8 mouse cellular contexts compared by ENCODE assay signal in genomic region chr13:48262451-48262969, GRCm38 (mm10). TPM values are rescaled to one million over a fixed set of nuclear protein-coding genes. Genes with fewer than 3 reads are reported as not detected.
DNase-seq lines count a peak whose midpoint lies in the region; ATAC-seq and TF ChIP-seq lines count a peak whose summit lies in the region.

No protein-coding gene starts in this region.

- intact Hi-C loops in gastrocnemius, adult 2 months (cut with DNase I): no loop called here

- no peak for TF ChIP-seq EP300 in liver, embryonic 14.5 days (IDR thresholded peaks at IDR 0.05; ENCODE audit: low read depth)

- peak overlapping the region; percentile 79 for H3K27ac ChIP-seq in gastrocnemius, adult 2 months
- no peak overlapping the region for H3K27ac ChIP-seq in cerebellum, adult 2 months (ENCODE audit: insufficient read depth, low read length)
- H3K27ac ChIP-seq in intestine, embryonic 16.5 days (ENCODE audit: low read length): peak overlapping the region; percentile 78; the same call in 1 of the 2 replicates
- no peak overlapping the region for H3K27ac ChIP-seq in liver, embryonic 14.5 days
- peak overlapping the region; percentile 98 for H3K27ac ChIP-seq in neural tube, embryonic 13.5 days (replicated peaks)

- H3K4me1 ChIP-seq in cerebellum, adult 2 months (ENCODE audit: control insufficient read depth, insufficient read depth, low read length): no peaks in the 10 kb centered on the region
- peaks cover 9% of the 10 kb centered on the region; the same call in 1 of the 2 replicates for H3K4me1 ChIP-seq in intestine, embryonic 16.5 days (ENCODE audit: control insufficient read depth, insufficient read depth, low read length)
- no peaks in the 10 kb centered on the region for H3K4me1 ChIP-seq in liver, embryonic 14.5 days (replicated peaks; ENCODE audit: control insufficient read depth in 2 of 2, insufficient read depth in 2 of 2, low read length in 1 of 2)
- peaks cover 32% of the 10 kb centered on the region for H3K4me1 ChIP-seq in neural tube, embryonic 13.5 days (replicated peaks)

- WGBS in cerebellum, adult 2 months: under 1% methylated on average over 25 of the region's 25 CpGs
- WGBS in intestine, embryonic 16.5 days: under 1% methylated on average over 25 of the region's 25 CpGs
- WGBS in liver, embryonic 14.5 days (ENCODE audit: insufficient replicate concordance): under 1% methylated on average over 25 of the region's 25 CpGs
- WGBS in neural tube, embryonic 13.5 days: 0% methylated on average over 23 of the region's 25 CpGs

- H3K27me3 ChIP-seq in cerebellum, adult 2 months (ENCODE audit: control insufficient read depth, insufficient read depth, low read length): no peaks in the 10 kb centered on the region; the same call in 1 of the 2 replicates
- peaks cover 2% of the 10 kb centered on the region; the same call in 1 of the 2 replicates for H3K27me3 ChIP-seq in intestine, embryonic 16.5 days (replicated peaks; ENCODE audit: control insufficient read depth, insufficient read depth, low read length)
- peaks cover 35% of the 10 kb centered on the region for H3K27me3 ChIP-seq in liver, embryonic 14.5 days (ENCODE audit: control insufficient read depth, insufficient read depth, low read length)
- no peaks in the 10 kb centered on the region for H3K27me3 ChIP-seq in neural tube, embryonic 13.5 days

- H3K9me3 ChIP-seq in intestine, embryonic 16.5 days (ENCODE audit: control insufficient read depth, low read length): no peaks in the 10 kb centered on the region
- no peaks in the 10 kb centered on the region for H3K9me3 ChIP-seq in liver, embryonic 14.5 days (ENCODE audit: control insufficient read depth, low read length)
- no peaks in the 10 kb centered on the region for H3K9me3 ChIP-seq in neural tube, embryonic 13.5 days

- ATAC-seq in intestine, embryonic 16.5 days: no peak
- no peak for ATAC-seq in liver, embryonic 14.5 days (ENCODE audit: insufficient read depth)
- ATAC-seq in neural tube, embryonic 13.5 days (ENCODE audit: low read depth): no peak
- ATAC-seq in inflammation-experienced regulatory T-cells, adult 6 months: no peak

- H3K36me3 ChIP-seq in intestine, embryonic 16.5 days (ENCODE audit: control insufficient read depth, insufficient read depth, low read length): no peaks in the 10 kb centered on the region
- H3K36me3 ChIP-seq in liver, embryonic 14.5 days (replicated peaks; ENCODE audit: control insufficient read depth, insufficient read depth, low read depth): no peaks in the 10 kb centered on the region
- no peaks in the 10 kb centered on the region for H3K36me3 ChIP-seq in neural tube, embryonic 13.5 days

- no peak for TF ChIP-seq POLR2A in cerebellum, adult 2 months (IDR thresholded peaks at IDR 0.05; ENCODE audit: borderline replicate concordance, insufficient read depth, low read length)

- H3K9ac ChIP-seq in intestine, embryonic 16.5 days (ENCODE audit: low read depth, low read length): peak overlapping the region; percentile 79
- no peak overlapping the region for H3K9ac ChIP-seq in liver, embryonic 14.5 days (replicated peaks)
- peak overlapping the region; percentile 100 for H3K9ac ChIP-seq in neural tube, embryonic 13.5 days

- TF ChIP-seq CTCF in gastrocnemius, adult 2 months (IDR thresholded peaks at IDR 0.05): no peak
- TF ChIP-seq CTCF in cerebellum, adult 2 months (IDR thresholded peaks at IDR 0.05; ENCODE audit: borderline replicate concordance, insufficient read depth, low read depth, low read length): no peak
- TF ChIP-seq CTCF in liver, embryonic 14.5 days (IDR thresholded peaks at IDR 0.05; ENCODE audit: low read depth): no peak

- H3K4me3 ChIP-seq in gastrocnemius, adult 2 months: peak overlapping the region; percentile 88
- H3K4me3 ChIP-seq in cerebellum, adult 2 months (replicated peaks; ENCODE audit: insufficient read depth, low read depth, low read length): peak overlapping the region; percentile 68
- peak overlapping the region; percentile 73 for H3K4me3 ChIP-seq in intestine, embryonic 16.5 days (ENCODE audit: low read length)
- peak overlapping the region in 1 of 2 experiments; percentile 50; a peak in 2 of 4 replicates for H3K4me3 ChIP-seq in liver, embryonic 14.5 days (ENCODE audit: insufficient read depth in 1 of 2, low read depth in 2 of 2, low read length in 2 of 2)
- H3K4me3 ChIP-seq in neural tube, embryonic 13.5 days: peak overlapping the region; percentile 80

- H3K4me2 ChIP-seq in intestine, embryonic 16.5 days (ENCODE audit: low read depth, low read length): peak overlapping the region; percentile 95
- peak overlapping the region; percentile 55 for H3K4me2 ChIP-seq in liver, embryonic 14.5 days (ENCODE audit: low read depth)
- peak overlapping the region; percentile 74 for H3K4me2 ChIP-seq in neural tube, embryonic 13.5 days

- DNase-seq in gastrocnemius, adult 2 months: peak; percentile 34
- DNase-seq in gastrocnemius, adult 18-20 months (ENCODE audit: low spot score): no peak
- peak; percentile 44 to 48 for DNase-seq in cerebellum, adult 2 months
- DNase-seq in forelimb bud, embryonic 11.5 days (ENCODE audit: low read depth, low spot score): peak; percentile 45
- DNase-seq in liver, embryonic 14.5 days (ENCODE audit: low read depth in 3 of 3, low spot score in 3 of 3): no peak

RNA-seq across cellular contexts. Expression of gene Id4, which starts 1.5 kb away (rescaled TPM):
- under 1 TPM; 0.59 to 0.70 TPM for total RNA-seq in gastrocnemius, adult 2 months (2021)
- total RNA-seq in gastrocnemius, adult 18-20 months (2021): under 1 TPM; 0.73 to 0.78 TPM
- 38.5 and 44.6 TPM in 2 replicates for polyA plus RNA-seq in cerebellum, adult 2 months (2012; rRNA removed)
- 2.9 and 3.1 TPM in 2 replicates for polyA plus RNA-seq in intestine, embryonic 16.5 days (2015; fragmentation: Nextera tagmentation; extraction: Ambion mirVana)
- polyA plus RNA-seq in liver, embryonic 14.5 days (2012; rRNA removed): 0.15 and 0.16 TPM in 2 replicates
- polyA plus RNA-seq in liver, embryonic 14.5 days (2014; fragmentation: Nextera tagmentation; extraction: Ambion mirVana): 0.10 and 0.13 TPM in 2 replicates
- 114 and 116 TPM in 2 replicates for polyA plus RNA-seq in neural tube, embryonic 13.5 days (2015; fragmentation: Nextera tagmentation; extraction: Ambion mirVana)
- not detected for polyA plus RNA-seq in inflammation-experienced regulatory T-cells, adult 6 months (2017; shearing (Covaris generic))

Comparison
In these comparisons a context has a peak if more than half of its experiments do, and no peak if none do; other contexts are left out.
1. DNase-seq: peak in gastrocnemius, adult 2 months (single experiment), cerebellum, adult 2 months (2 of 2) and forelimb bud, embryonic 11.5 days (single experiment); none in gastrocnemius, adult 18-20 months (single experiment) and liver, embryonic 14.5 days (0 of 3).
2. H3K27ac ChIP-seq: peak in gastrocnemius, adult 2 months (single experiment), intestine, embryonic 16.5 days (single experiment) and neural tube, embryonic 13.5 days (single experiment); none in cerebellum, adult 2 months (single experiment) and liver, embryonic 14.5 days (single experiment).
3. Peak in every context shown above with its lines, with median percentiles within 50 percentile points of each other: H3K4me2 ChIP-seq.